Mouse (Mus musculus): ENCODE measurements around the gene Pgm1. TPM values are rescaled to one million over a fixed set of nuclear protein-coding genes. Genes with fewer than 3 reads are reported as not detected.

Pgm1 gene
- total RNA-seq, 1 experiment, result 15.6 TPM

DNA sequence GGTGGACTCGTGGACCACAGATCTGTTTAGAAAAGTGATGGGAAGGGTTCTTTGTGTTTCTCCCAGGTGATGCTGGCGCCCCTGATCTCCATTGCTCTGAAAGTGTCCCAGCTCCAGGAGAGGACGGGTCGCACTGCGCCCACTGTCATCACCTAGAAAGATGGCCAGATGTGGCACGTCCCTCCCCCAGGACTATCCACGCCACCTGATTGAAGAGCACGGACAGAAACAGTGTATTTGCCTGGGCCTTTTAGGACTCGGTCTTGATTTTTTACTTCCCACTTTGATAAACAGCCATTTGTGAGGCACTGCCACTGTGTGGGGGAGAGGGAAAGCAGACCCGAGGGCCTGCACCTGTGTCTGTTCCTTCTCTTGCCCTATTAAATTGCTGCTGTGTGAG lies 57.4 kb downstream of the Pgm1 start:
- Histone ChIP-seq H3K9me3 (ENCODE audit: control insufficient read depth, insufficient read depth, low read depth, low read length) (no peaks in the 10 kb centered on the region), H3K27ac (ENCODE audit: insufficient read depth, low read depth, low read length, poor library complexity, severe bottlenecking) (no peak overlapping the region), H3K9ac (ENCODE audit: insufficient read depth, low read depth, low read length, poor library complexity, severe bottlenecking) (no peak overlapping the region), H3K36me3 (ENCODE audit: control insufficient read depth, insufficient read depth, low read length, poor library complexity, severe bottlenecking) (no peaks in the 10 kb centered on the region; the same call in 1 of the 2 replicates), H3K4me3 (ENCODE audit: insufficient read depth in 1 of 2, low read depth in 1 of 2, low read length in 2 of 2, poor library complexity in 1 of 2, severe bottlenecking in 1 of 2) (no peak overlapping the region), H3K4me1 (ENCODE audit: control insufficient read depth in 2 of 2, insufficient read depth in 2 of 2, low read length in 2 of 2, poor library complexity in 1 of 2) (no peaks in the 10 kb centered on the region)
- DNase-seq (ENCODE audit: low read depth, low spot score), result no peak
- TF ChIP-seq CHD2 (IDR thresholded peaks at IDR 0.05; ENCODE audit: low read depth, low read length), result no peak
- no peak for TF ChIP-seq MAFK (IDR thresholded peaks at IDR 0.05; ENCODE audit: insufficient read depth, low read depth, low read length)
- TF ChIP-seq ZNF384 (IDR thresholded peaks at IDR 0.05; ENCODE audit: low read depth, low read length), result no peak
- TF ChIP-seq HCFC1 (IDR thresholded peaks at IDR 0.05; ENCODE audit: borderline replicate concordance, insufficient read depth, low read length), result no peak
- no peak for TF ChIP-seq ZC3H11A (IDR thresholded peaks at IDR 0.05; ENCODE audit: borderline replicate concordance, low read depth, low read length)
- in situ Hi-C loops (cut with MboI; ENCODE audit: low sequenced_read_pairs in 2 of 2, unreplicated experiment in 2 of 2), result no loop called here

DNA sequence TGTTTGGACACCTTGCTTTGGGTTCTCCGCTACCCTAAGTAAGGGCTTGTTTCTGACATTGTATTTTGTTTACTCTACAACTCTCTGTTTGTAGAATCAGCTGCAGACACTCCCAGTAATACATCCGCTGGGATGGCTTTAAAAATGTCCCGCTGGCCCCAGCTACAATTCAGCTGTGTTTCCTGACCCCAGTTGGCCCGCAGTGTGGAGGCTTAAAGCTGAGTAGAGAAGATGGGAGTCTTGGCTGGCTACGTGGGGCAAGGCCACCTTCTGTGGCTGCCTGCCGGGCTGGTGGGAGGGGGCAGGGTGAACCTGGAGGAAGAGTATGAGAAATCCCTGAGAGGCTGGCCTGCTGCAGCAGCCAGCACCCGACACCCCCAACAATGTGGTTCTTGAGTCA lies 59.6 kb downstream of the Pgm1 start:
- H3K9me3 ChIP-seq (ENCODE audit: control insufficient read depth, insufficient read depth, low read depth, low read length), result no peaks in the 10 kb centered on the region
- no peak overlapping the region for H3K4me3 ChIP-seq (ENCODE audit: insufficient read depth in 1 of 2, low read depth in 1 of 2, low read length in 2 of 2, poor library complexity in 1 of 2, severe bottlenecking in 1 of 2)
- in situ Hi-C loops (cut with MboI; ENCODE audit: low sequenced_read_pairs in 2 of 2, unreplicated experiment in 2 of 2), result no loop called here
- no peak overlapping the region for H3K9ac ChIP-seq (ENCODE audit: insufficient read depth, low read depth, low read length, poor library complexity, severe bottlenecking)
- no peaks in the 10 kb centered on the region for H3K4me1 ChIP-seq (ENCODE audit: control insufficient read depth in 2 of 2, insufficient read depth in 2 of 2, low read length in 2 of 2, poor library complexity in 1 of 2)
- no peaks in the 10 kb centered on the region; the same call in 1 of the 2 replicates for H3K36me3 ChIP-seq (ENCODE audit: control insufficient read depth, insufficient read depth, low read length, poor library complexity, severe bottlenecking)
- no peak for DNase-seq (ENCODE audit: low read depth, low spot score)
- TF ChIP-seq ZNF384 (IDR thresholded peaks at IDR 0.05; ENCODE audit: low read depth, low read length) (no peak), MAFK (IDR thresholded peaks at IDR 0.05; ENCODE audit: insufficient read depth, low read depth, low read length) (no peak), CHD2 (IDR thresholded peaks at IDR 0.05; ENCODE audit: low read depth, low read length) (no peak), HCFC1 (IDR thresholded peaks at IDR 0.05; ENCODE audit: borderline replicate concordance, insufficient read depth, low read length) (no peak), ZC3H11A (IDR thresholded peaks at IDR 0.05; ENCODE audit: borderline replicate concordance, low read depth, low read length) (no peak)
- no peak overlapping the region for H3K27ac ChIP-seq (ENCODE audit: insufficient read depth, low read depth, low read length, poor library complexity, severe bottlenecking)

GRCm38 (mm10) chr4:100000971-100001370 lies 71.8 kb downstream of the Pgm1 start:
- TF ChIP-seq MAFK (IDR thresholded peaks at IDR 0.05; ENCODE audit: insufficient read depth, low read depth, low read length) (no peak), CHD2 (IDR thresholded peaks at IDR 0.05; ENCODE audit: low read depth, low read length) (no peak), ZNF384 (IDR thresholded peaks at IDR 0.05; ENCODE audit: low read depth, low read length) (no peak), ZC3H11A (IDR thresholded peaks at IDR 0.05; ENCODE audit: borderline replicate concordance, low read depth, low read length) (no peak), HCFC1 (IDR thresholded peaks at IDR 0.05; ENCODE audit: borderline replicate concordance, insufficient read depth, low read length) (no peak)
- no peak overlapping the region for H3K9ac ChIP-seq (ENCODE audit: insufficient read depth, low read depth, low read length, poor library complexity, severe bottlenecking)
- H3K27ac ChIP-seq (ENCODE audit: insufficient read depth, low read depth, low read length, poor library complexity, severe bottlenecking), result no peak overlapping the region
- in situ Hi-C loops (cut with MboI; ENCODE audit: low sequenced_read_pairs in 2 of 2, unreplicated experiment in 2 of 2), result loop anchor here in 1 of 2 experiments (10.0 kb wide), 1 partner anchor 534 kb away; no protein-coding TSS in a partner anchor
- H3K4me3 ChIP-seq (ENCODE audit: insufficient read depth in 1 of 2, low read depth in 1 of 2, low read length in 2 of 2, poor library complexity in 1 of 2, severe bottlenecking in 1 of 2), result no peak overlapping the region
- no peaks in the 10 kb centered on the region for H3K4me1 ChIP-seq (ENCODE audit: control insufficient read depth in 2 of 2, insufficient read depth in 2 of 2, low read length in 2 of 2, poor library complexity in 1 of 2)
- no peak for DNase-seq (ENCODE audit: low read depth, low spot score)
- no peaks in the 10 kb centered on the region for H3K36me3 ChIP-seq (ENCODE audit: control insufficient read depth, insufficient read depth, low read length, poor library complexity, severe bottlenecking)
- no peaks in the 10 kb centered on the region for H3K9me3 ChIP-seq (ENCODE audit: control insufficient read depth, insufficient read depth, low read depth, low read length)

GRCm38 (mm10) chr4:100001806-100002205 lies 72.6 kb downstream of the Pgm1 start:
- H3K27ac ChIP-seq (ENCODE audit: insufficient read depth, low read depth, low read length, poor library complexity, severe bottlenecking), result no peak overlapping the region
- TF ChIP-seq ZNF384 (IDR thresholded peaks at IDR 0.05; ENCODE audit: low read depth, low read length) (no peak), CHD2 (IDR thresholded peaks at IDR 0.05; ENCODE audit: low read depth, low read length) (no peak), HCFC1 (IDR thresholded peaks at IDR 0.05; ENCODE audit: borderline replicate concordance, insufficient read depth, low read length) (no peak), ZC3H11A (IDR thresholded peaks at IDR 0.05; ENCODE audit: borderline replicate concordance, low read depth, low read length) (no peak), MAFK (IDR thresholded peaks at IDR 0.05; ENCODE audit: insufficient read depth, low read depth, low read length) (no peak)
- no peaks in the 10 kb centered on the region for H3K36me3 ChIP-seq (ENCODE audit: control insufficient read depth, insufficient read depth, low read length, poor library complexity, severe bottlenecking)

More at GRCm38 (mm10) chr4:100001806-100002205, 72.6 kb downstream of the Pgm1 start:
- Histone ChIP-seq H3K4me1 (ENCODE audit: control insufficient read depth in 2 of 2, insufficient read depth in 2 of 2, low read length in 2 of 2, poor library complexity in 1 of 2) (no peaks in the 10 kb centered on the region), H3K4me3 (ENCODE audit: insufficient read depth in 1 of 2, low read depth in 1 of 2, low read length in 2 of 2, poor library complexity in 1 of 2, severe bottlenecking in 1 of 2) (no peak overlapping the region), H3K9ac (ENCODE audit: insufficient read depth, low read depth, low read length, poor library complexity, severe bottlenecking) (no peak overlapping the region), H3K9me3 (ENCODE audit: control insufficient read depth, insufficient read depth, low read depth, low read length) (no peaks in the 10 kb centered on the region)
- no peak for DNase-seq (ENCODE audit: low read depth, low spot score)
- in situ Hi-C loops (cut with MboI; ENCODE audit: low sequenced_read_pairs in 2 of 2, unreplicated experiment in 2 of 2), result loop anchor here in 1 of 2 experiments (10.0 kb wide), 1 partner anchor 533 kb away; no protein-coding TSS in a partner anchor
